Mouse (Mus musculus) CH12F3 (cell line): ENCODE measurements around the gene Ptch2.

Experiments
- in situ Hi-C: fragments of 300-500 bp; cut with MboI; formaldehyde crosslinking; loops from 2 replicates; pipeline ENCODE4 v1.14.3; 2020; ENCODE audit warnings: low sequenced_read_pairs

The Ptch2 gene

DNA sequence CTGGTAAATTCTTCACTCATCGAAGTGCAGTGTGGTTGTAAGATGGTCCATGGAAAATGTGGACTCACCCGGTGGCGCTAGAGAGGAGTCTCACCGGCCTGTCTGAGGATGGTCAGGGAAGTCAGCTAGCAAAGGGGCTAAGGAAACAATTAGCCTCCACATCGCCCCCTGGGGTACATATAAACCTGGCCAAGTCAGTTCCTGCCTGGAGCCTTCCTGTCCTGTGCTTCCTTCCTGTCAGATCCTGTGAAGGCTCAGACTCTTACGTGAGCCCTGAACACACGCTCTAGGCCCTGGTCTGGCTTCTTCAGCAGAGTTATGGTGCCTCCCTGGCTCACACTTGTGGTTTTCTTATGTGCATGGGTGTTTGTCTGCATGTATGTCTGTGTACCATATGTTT lies 5.3 kb downstream of the Ptch2 start:
- in situ Hi-C loops: no loop called here

DNA sequence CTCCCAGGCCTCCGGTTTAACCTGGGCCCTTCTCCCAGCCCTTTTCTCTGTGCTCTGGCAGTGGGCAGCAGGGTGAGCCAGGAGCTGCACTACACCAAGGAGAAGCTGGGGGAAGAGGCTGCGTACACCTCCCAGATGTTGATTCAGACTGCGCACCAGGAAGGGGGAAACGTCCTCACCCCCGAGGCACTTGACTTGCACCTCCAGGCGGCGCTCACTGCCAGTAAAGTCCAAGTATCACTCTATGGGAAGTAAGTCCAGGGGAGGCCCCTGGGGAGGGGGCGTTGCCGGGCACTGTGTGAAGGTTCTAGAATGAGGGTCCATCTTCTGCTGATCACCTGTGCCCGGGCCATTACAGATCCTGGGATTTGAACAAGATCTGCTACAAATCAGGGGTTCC lies 8.8 kb downstream of the Ptch2 start:
- in situ Hi-C loops: no loop called here

DNA sequence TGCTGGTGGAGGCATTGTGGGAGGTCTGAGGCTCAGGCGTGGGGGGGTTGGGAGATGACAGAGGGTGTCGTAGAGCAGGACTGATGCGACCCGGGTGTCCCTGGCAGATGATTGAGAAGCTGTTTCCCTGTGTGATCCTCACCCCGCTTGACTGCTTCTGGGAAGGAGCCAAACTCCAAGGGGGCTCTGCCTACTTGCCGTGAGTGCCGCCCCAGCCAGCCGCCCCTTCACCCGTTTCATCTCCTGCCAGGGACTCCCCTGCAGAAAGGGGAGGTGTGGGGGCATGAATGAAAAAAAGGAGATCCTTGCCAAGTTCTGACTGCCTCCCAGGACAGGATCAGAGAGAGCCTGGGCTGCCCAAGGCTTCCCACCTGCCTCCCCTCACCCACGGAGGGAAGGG lies 9.3 kb downstream of the Ptch2 start:
- in situ Hi-C loops: no loop called here

DNA sequence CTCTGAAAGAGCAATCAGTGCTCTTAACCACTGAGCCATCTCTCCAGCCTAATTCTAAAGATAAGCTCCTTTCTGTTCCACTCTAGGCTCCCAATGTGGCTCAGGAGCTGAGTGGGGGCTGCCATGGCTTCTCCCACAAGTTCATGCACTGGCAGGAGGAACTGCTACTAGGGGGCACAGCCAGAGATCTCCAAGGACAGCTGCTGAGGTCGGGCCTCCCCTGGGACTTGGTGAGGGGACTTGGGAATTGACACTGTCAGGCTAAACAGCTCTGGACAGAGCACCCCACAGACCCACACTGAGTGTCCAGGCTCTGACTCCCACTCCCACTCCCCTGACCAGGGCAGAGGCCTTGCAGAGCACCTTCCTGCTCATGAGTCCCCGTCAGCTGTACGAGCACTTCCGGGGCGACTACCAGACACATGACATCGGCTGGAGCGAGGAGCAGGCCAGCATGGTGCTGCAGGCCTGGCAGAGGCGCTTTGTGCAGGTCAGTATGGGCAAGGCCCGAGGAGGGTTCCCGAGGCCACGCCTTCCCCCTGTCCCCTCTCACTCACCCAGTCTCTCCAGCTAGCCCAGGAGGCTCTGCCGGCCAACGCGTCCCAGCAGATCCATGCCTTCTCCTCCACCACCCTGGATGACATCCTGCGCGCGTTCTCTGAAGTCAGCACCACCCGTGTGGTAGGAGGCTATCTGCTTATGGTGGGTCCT lies 12.1 kb downstream of the Ptch2 start:
- in situ Hi-C loops: no loop called here

DNA sequence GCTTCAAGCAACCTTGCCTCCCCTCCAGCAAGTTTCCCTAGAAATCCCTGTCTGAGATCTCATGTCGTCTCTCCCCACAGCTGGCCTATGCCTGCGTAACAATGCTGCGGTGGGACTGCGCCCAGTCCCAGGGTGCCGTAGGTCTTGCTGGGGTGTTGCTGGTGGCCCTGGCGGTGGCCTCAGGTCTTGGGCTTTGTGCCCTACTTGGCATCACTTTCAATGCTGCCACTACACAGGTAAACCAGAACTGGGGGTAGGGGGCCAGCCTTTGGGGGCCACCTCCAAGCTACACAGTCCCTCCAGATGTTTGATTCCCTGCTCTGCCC lies 12.6 kb downstream of the Ptch2 start:
- in situ Hi-C loops: no loop called here

DNA sequence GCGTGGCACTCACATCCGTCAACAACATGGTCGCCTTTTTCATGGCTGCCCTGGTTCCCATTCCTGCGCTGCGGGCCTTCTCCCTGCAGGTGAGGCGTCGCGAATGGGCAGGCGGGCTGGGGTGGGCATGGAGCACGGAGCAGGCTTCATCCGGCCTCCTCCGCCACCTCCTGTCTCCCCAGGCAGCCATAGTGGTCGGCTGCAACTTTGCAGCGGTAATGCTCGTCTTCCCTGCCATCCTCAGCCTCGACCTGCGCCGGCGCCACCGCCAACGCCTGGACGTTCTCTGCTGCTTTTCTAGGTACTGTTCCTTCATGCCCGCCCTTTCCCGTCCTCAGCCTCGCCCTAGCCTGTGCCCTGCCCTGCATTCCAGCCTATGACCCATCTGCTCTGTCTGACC lies 13.5 kb downstream of the Ptch2 start:
- in situ Hi-C loops: no loop called here

DNA sequence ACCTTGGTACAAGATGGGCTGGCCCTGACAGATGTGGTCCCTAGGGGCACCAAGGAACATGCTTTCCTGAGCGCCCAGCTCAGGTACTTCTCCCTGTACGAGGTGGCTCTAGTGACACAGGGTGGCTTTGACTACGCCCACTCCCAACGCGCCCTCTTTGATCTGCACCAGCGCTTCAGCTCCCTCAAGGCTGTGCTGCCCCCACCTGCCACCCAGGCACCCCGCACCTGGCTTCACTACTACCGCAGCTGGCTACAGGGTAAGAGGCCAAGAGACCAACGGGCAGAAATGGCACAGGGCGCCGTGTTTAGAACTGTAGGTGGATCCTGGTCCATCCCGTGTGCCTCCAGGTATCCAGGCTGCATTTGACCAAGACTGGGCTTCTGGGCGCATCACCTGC lies 14.4 kb downstream of the Ptch2 start:
- in situ Hi-C loops: no loop called here

DNA sequence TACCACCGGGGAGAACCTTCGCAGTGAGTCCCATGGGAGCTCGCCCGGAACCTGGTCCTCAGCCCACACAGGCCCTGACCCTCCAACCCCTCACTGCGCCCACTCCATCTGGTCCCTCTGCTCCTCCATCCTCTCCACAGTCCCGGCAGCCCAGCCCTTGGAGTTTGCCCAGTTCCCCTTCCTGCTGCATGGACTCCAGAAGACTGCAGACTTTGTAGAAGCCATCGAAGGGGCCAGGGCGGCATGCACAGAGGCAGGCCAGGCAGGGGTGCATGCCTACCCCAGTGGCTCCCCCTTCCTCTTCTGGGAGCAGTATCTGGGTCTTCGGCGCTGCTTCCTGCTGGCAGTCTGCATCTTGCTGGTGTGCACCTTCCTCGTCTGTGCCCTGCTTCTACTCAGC lies 15.1 kb downstream of the Ptch2 start:
- in situ Hi-C loops: no loop called here

DNA sequence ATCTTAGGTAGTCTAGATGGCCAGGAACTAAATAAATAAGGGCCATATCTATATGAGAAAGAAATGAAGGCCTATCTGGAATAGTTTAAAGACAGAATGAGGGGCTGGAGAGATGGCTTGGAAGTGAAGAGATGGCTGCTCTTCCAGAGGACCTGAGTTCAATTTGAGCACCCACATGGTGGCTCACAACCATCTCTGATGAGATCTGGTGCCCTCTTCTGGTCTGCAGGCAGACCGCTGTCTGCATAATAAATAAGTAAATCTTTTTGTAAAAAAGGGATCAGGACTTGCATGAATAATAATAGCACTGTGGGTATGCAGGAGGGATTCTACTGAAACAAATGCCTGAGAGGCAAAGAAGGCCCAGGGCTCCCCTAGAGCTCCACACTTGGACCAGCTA lies 17.4 kb downstream of the Ptch2 start:
- in situ Hi-C loops: no loop called here

DNA sequence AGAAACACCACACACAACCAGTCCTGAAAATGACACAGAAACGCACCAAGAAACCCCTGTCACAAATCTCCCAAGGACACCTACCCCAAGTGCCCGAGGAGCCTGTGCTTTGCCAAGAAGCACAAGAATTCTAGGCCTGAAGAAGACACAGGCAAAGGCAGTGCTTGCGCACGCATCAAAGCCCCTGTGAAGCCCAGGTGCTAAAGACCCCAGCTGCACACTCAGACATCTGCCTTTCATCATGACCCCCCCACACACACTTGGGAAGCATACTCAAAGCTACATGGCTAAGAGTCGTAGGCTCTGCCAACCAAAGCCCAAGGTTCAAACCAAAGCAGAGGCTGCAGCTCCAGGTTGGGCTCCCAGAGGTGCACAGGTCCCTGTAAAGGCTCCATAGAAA lies 19.7 kb downstream of the Ptch2 start:
- in situ Hi-C loops: no loop called here

DNA sequence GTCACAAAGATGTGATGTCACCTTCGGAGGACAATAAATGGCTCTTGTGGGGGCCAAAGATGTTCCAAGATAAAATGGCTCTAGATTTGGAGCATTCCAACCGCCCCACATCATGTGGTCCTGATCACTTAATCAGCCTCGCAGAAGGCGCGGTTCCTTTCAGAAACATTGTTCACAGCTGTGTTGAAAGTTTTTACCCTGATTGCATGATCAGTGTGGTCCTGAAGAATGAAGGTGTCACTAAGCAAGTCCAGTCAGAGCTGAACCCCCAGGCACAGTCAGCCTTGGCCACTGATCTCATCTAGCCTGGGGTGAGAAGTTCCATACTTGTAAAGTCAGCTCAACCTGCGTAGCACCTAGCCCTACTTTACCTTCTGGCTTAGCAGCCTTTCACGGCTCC lies 22.1 kb downstream of the Ptch2 start:
- in situ Hi-C loops: no loop called here

DNA sequence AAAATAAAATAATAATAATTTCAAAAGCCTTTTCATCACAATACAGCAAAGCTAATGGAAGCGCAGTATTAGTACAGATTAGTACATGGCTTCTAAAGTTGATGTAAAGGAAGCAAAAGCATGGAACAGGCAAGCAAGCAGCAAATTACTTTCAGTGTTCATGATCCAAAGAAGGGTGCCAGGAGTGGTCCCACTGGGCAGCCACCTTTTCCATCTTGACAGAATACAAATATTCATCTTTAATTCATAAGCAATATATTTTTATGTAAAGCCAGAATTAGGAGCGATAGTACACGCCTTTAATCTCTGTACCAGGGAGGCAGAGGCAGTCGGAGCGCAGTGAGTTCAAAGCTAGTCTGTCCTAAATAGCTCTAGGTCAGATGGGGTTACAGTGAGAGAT lies 23.8 kb downstream of the Ptch2 start:
- in situ Hi-C loops: no loop called here

DNA sequence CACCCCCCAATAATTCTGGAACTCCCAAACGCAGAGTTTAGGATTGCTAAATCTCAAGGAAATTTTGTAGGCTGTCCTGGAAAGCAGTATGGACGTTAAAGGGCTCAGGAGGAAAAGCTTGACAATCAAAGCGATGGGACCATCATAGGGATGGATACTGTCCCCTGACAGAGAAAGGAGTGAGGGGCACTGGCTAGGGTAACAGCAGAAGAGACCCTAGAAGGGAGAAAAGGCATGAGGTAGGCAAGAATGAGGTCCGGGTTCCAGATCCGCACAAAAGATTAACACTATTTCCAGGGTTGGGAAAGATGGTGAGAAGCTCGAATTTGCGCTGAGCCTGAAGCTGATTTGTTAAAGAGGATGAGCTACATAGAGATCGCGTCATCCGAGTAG lies 24.2 kb downstream of the Ptch2 start:
- in situ Hi-C loops: no loop called here

DNA sequence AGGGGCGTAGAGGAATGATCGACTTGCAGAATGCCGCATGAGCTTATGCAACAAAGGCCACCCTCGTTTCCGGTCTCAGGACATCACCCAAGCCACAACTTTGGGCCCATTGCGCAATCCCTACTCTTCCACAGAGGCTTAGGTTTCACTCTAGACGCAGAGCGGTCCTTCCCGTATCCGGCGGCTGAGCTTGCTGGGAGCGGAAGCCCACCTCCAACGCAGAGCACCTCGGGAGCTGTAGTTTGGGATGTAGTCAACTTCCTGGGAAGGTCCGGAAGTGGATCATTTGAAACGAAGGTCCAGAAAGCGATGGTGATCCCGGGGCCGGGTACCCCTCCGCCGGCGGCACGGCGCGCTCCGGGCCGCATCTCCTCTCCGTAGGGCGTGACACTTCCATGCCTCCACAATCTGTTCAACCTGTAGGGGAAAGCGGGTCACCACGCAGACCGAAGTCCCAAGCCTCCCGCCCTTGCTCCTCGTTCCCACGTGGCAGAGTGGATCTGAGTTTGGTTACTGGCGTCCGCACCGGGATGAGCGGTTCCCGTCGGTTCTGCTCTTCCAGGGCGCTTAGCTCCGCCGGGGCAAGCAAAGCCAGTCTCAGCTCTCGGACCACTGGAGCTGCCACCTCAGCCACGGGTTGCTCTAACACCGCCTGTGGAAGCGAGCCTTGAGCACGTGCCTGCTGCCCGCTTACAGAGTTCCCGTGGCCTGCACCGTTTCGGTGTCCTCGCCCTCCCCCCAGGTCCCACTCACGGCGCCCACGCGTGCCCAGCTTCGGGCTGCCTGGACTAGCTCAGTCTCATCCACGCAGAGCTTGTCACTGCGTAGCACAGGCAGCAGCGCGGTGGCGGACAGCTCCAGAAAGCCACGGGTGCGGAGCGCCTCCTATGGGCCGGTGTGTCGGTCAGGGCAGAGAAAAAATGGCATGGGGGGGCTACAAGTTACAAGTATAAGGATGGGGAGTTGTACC lies 24.9 kb downstream of the Ptch2 start:
- in situ Hi-C loops: no loop called here

DNA sequence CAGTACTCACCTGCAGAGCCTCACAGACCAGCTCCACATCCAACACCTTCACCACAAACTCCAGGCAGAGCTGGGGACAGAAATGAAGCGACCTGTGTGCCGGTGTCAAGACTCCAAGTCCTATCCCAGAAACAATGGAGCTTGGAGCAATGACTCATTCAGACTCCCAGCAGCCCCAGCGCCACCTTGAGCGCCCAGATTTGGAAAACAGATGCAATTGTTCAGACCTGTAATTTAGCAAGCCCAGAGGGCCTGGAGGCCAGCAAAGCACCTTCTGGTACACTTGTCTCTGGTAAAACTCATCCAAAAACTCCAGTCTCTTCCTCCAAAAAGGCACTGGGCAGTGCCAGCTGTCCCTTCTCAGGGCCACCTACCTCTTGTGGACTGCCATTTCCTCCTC lies 26.3 kb downstream of the Ptch2 start:
- in situ Hi-C loops: no loop called here

DNA sequence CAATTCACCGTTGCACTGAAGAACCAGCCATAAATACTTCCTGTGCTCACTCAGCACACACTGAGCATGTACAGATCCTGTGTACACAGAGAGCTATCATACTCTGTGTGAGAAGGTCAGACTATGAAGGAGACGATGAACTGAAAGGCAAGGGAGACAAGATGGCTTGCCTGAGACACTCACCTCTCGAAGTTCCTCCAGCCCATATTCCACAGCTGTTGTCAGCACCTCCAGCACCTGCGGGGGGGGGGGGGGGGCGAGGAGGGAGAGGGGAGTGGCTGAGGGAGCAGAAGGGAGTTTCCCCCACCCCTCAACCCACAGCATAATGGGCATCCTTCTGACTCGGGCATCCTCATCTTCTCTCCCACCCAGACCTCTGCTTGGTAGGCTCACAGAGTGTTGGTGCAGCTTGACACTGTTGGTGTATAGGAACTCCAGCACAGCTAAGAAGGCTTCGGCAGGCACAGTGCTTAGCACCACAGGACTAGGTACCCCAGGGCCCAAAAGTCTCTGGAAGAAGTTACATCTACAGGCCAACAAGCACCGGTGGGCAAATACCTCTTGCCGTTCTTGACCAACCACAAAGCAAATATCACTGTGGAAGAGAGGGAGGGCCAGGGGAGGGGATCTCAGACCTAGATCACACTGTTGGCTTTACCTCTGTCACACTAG lies 27.8 kb downstream of the Ptch2 start:
- in situ Hi-C loops: no loop called here

DNA sequence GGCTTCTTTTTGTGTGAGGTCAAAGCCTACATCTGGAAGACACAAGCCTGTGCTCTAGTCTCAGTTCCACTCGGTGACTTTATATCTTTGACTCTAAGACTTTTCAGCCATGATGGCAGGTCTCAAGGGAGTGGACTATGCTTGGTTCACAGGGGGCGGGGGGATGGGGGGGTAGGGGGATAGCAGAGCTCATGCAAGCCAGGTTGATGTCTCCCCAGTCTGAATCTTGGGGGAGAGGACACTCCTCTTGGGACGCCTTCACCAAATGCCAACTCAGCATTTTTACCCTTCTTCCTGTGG lies 28.3 kb downstream of the Ptch2 start:
- in situ Hi-C loops: no loop called here

DNA sequence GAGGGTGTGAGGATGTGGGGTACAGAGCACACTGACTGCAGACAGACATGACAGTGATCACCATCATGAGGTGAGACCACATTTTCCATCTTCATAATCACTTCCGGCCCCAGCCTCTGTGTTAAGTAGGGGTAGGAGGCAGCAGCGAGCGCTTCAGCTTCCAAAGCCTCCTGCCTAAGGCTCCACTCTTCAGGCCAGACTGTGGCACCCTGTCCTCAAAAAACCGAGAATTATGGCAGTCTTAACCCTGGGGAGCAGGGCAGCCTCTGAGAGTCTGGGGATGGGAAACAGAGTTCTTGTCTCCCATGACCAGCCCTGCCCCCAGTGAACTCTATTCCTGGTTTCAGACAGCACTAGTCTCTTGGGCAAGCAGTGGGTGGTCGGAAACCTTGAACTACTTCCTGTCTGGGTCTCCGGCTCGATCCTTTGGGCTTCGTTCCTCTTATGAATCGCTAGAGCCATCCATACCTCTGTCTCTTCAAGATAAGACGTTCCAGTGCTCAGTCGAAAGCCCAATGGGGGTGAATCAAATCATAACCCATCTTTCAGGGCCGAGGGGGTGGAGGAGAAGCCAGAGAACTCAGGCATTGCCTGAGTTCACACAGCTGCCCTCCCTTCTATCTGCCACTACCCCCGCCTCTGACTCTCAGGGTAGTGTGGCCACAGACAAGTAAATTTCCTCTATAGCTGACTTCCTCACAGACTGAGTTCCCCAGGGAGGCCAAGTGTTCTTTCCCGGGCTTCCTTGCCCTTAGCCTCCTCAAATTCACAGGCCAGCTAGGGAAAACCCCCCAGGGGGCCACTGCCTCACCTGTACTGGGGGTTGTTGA lies 28.9 kb downstream of the Ptch2 start:
- in situ Hi-C loops: no loop called here

DNA sequence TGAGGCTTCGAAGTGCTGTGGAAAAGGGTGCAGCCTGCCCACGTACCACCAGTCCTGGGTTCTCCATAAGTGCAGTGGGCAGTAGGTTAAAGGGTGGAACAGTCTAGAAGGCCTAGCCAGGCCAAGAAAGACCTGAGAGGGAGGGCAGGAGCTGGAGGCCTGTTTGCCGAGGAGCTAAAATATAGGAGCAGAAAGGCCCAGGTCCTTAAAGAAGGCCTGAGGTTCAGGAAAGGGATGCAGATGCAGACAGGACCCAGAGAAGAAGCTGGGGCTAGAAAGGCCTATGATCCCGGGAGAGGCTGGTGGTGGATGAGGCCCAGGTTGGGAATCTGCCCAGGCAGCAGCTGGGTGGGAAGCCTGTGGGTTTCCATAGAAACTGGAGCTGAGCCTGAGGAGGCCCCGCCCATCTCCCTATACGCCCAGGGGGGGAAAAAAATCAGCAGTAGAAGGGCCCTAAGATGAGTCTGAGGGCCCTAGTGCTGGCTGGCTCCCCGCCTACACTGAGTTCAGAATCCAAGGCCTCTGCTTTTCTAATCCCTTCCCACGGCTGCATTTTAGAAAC lies 29.6 kb downstream of the Ptch2 start, which contains the start of gene Btbd19:
Gene Btbd19 (minus strand): TSS at position 378 of the 562 bp plus-strand sequence.
- in situ Hi-C loops: no loop called here

DNA sequence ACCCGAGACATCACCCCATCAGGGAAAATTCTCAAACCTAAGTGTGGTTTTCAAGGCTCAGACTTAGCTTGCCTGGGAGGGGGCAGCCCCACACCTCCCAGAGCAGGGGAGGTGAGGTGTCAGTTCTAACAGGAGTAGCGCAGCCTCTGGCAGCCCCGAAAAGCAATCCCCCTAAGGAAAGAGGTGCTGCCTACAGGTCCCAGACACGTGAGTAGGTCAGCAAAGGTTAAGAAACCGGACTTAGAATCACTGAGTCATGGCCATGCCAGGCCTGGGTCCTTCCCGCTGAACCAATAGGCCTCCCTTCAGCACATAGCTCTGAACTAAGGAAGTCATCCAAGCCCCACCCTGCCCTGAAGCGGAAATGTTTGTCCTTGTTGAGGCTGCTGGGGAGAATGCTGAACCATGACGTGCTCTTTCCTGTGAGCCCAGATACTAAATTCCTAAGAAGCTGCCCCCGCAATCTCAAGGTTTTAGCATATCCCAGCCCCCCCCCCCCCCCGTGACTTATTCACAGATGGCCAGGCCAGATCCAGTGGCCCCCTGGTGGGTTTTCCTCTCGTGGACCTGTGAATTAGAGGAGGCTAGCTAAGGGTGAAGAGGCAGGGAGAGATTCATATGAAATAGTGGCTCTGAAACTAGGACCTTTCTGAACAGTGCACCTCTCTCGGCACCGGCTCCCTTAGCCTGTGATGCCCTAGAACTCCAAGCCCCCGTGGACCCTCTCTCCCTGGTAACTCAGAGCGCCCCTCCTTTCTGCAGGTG lies 30.2 kb downstream of the Ptch2 start:
- in situ Hi-C loops: no loop called here
